Mouse (Mus musculus) C2C12 (cell line): ENCODE results near the gene Higd1a.

Experiments
- CEBPB ChIP-seq: IDR thresholded peaks from one replicate; pipeline ENCODE4 v1.6.1; 2011; ENCODE audit warnings: low read depth, mild to moderate bottlenecking, control low read depth, moderate library complexity
- CTCF ChIP-seq: IDR thresholded peaks from one replicate; pipeline ENCODE4 v1.5.1; 2011; ENCODE audit not compliant: control insufficient read depth, insufficient read depth, insufficient read length
- MYOD1 ChIP-seq: IDR thresholded peaks from one replicate; pipeline ENCODE4 v1.6.1; 2011; ENCODE audit warnings: low read depth; ENCODE audit not compliant: control insufficient read depth, insufficient read length
- USF1 ChIP-seq: IDR thresholded peaks from one replicate; pipeline ENCODE4 v1.6.1; 2011; ENCODE audit warnings: low read depth, mild to moderate bottlenecking, control low read depth, moderate library complexity

DNA sequence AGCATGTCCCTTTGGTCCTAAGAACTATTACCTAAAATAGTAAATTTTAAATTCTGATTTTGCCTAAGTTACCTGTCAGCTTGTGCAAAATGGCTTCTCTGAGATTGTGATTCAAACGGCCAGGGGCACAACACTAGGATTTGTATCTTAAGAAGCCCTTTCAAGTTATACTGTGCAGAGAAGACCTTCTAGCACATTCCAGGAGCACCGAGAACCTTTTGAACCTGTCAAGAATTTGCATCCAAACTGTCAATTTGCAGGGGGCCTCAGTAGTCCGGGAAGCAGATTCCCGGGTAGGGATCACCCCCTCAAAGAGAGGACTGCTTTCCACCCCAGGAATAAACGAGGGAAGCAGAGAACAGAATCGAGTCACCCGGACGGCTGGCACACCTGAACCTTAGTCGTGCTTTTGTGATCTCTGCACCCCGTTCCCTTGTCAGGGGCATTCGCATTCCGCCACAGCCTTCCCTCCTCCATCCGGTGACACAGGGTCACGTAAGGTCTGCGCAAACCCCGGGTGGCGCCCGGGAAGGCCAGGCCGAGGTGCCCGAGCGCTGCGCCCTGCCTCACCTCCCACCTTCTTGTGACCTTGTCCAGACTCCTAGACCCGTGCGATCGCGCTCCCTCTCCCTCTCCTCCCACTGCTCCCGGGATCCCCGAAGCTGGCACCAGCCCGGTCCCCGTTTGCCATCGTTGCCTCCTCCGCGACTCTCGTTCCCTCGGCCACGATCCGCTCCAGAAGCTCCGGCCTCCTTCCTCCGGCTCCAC is 1.3 kb downstream of the Higd1a start:
- TF ChIP-seq CTCF (no peak), USF1 (no peak), MYOD1 (no peak), CEBPB (no peak)
